Mouse (Mus musculus): ENCODE data around the gene Mier2. TPM values are rescaled to one million over a fixed set of nuclear protein-coding genes. Genes with fewer than 3 reads are reported as not detected.

The Mier2 gene
- total RNA-seq, 2 experiments from 2014 or later: 51.4 to 51.9 TPM

GRCm38 (mm10) chr10:79577376-79577775 is 22.4 kb upstream of the Mier2 start:
- no peak for DNase-seq (ENCODE audit: low spot score in 2 of 2)

- DNase-seq (ENCODE audit: low spot score in 2 of 2): peak in 1 of 2 experiments; percentile 47
Measured at GRCm38 (mm10) chr10:79575754-79576153, 20.8 kb upstream of the Mier2 start.

GRCm38 (mm10) chr10:79574796-79575195 is 19.8 kb upstream of the Mier2 start:
- no peak for DNase-seq (ENCODE audit: low spot score in 2 of 2)

GRCm38 (mm10) chr10:79574350-79574749 is 19.4 kb upstream of the Mier2 start:
- DNase-seq (ENCODE audit: low spot score in 2 of 2): no peak

GRCm38 (mm10) chr10:79573611-79574010 is 18.6 kb upstream of the Mier2 start:
- DNase-seq (ENCODE audit: low spot score in 2 of 2): no peak

- DNase-seq (ENCODE audit: low spot score in 2 of 2): no peak
Measured at GRCm38 (mm10) chr10:79571314-79571713, 16.3 kb upstream of the Mier2 start.

GRCm38 (mm10) chr10:79569921-79570320 is 14.9 kb upstream of the Mier2 start:
- DNase-seq (ENCODE audit: low spot score in 2 of 2): no peak

- no peak for DNase-seq (ENCODE audit: low spot score in 2 of 2)
Measured at GRCm38 (mm10) chr10:79559716-79560115, 4.7 kb upstream of the Mier2 start.

GRCm38 (mm10) chr10:79557496-79557895 is 2.5 kb upstream of the Mier2 start:
- DNase-seq (ENCODE audit: low spot score in 2 of 2): no peak

GRCm38 (mm10) chr10:79556951-79557350 is 2.0 kb upstream of the Mier2 start:
- DNase-seq (ENCODE audit: low spot score in 2 of 2): no peak

- DNase-seq (ENCODE audit: low spot score in 2 of 2): no peak
Measured at GRCm38 (mm10) chr10:79555238-79555724, 282 bp upstream of the Mier2 start.

GRCm38 (mm10) chr10:79553691-79554090 is 1.3 kb downstream of the Mier2 start:
- DNase-seq (ENCODE audit: low spot score in 2 of 2): no peak

- DNase-seq (ENCODE audit: low spot score in 2 of 2): no peak
Measured at GRCm38 (mm10) chr10:79553176-79553575, 1.8 kb downstream of the Mier2 start.

- no peak for DNase-seq (ENCODE audit: low spot score in 2 of 2)
Measured at GRCm38 (mm10) chr10:79552531-79552930, 2.5 kb downstream of the Mier2 start.

- DNase-seq (ENCODE audit: low spot score in 2 of 2): no peak
Measured at GRCm38 (mm10) chr10:79550366-79550765, 4.6 kb downstream of the Mier2 start.

- no peak for DNase-seq (ENCODE audit: low spot score in 2 of 2)
Measured at GRCm38 (mm10) chr10:79548971-79549723, 5.9 kb downstream of the Mier2 start.

GRCm38 (mm10) chr10:79548546-79548945 is 6.5 kb downstream of the Mier2 start:
- DNase-seq (ENCODE audit: low spot score in 2 of 2): no peak

- DNase-seq (ENCODE audit: low spot score in 2 of 2): no peak
Measured at GRCm38 (mm10) chr10:79547148-79547675, 7.8 kb downstream of the Mier2 start.

- no peak for DNase-seq (ENCODE audit: low spot score in 2 of 2)
Measured at GRCm38 (mm10) chr10:79546483-79546882, 8.5 kb downstream of the Mier2 start.

GRCm38 (mm10) chr10:79545891-79546290 is 9.1 kb downstream of the Mier2 start:
- DNase-seq (ENCODE audit: low spot score in 2 of 2): no peak

- DNase-seq (ENCODE audit: low spot score in 2 of 2): no peak
Measured at GRCm38 (mm10) chr10:79544631-79545030, 10.4 kb downstream of the Mier2 start.

- no peak for DNase-seq (ENCODE audit: low spot score in 2 of 2)
Measured at GRCm38 (mm10) chr10:79543884-79544597, 11.0 kb downstream of the Mier2 start.

Data from left cerebral cortex, adult 18-20 months (tissue).